Mouse (Mus musculus): ENCODE data around the gene Tbx2. TPM values are rescaled to one million over a fixed set of nuclear protein-coding genes. Genes with fewer than 3 reads are reported as not detected.

Gene Tbx2
- polyA plus RNA-seq, 1 experiment from 2014 or later, result 10.9 TPM

DNA sequence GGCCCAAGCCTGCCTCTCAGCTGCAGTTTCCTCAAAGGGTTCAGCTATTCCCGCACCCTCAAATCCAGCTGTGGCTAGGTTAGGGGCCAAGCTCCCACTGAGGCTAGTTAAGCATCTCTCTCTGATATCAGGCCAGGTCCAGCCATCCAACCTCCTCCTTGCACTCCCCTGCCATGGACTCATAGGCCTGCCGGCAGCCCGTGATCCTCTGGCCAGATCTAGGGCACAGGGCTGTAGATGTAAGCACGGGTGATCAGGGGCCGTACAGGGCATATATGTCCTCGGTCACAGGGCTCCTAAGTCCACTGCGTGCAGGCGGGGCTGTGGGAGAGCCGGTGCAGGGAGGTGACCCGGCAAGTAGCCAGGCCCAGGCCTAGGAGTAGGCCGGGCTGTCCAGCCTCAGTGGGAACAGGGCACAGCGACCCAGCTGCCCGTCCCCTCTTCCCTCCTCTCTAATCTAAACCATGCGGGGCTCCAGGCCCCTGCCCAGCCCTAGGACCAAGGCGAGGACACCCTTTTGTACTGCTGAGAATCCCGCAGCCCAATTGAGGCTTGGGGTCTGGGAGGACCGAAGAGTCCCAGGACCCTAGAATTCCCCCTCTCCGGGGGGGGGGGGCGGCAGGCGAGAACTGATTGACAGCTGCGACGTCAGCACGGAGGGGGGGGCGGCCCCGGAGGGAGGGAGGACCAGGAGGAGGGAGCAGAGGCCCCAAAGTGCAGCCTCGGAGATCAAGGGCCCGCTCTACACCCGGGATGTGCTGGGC lies 53.5 kb downstream of the Tbx2 start, which contains the start of gene Tbx4:
Tbx4 (plus strand) TSS at position 758 of the 764 bp plus-strand sequence.
- DNase-seq (ENCODE audit: low spot score), result peak; percentile 61
- Histone ChIP-seq H3K27me3 (replicated peaks; ENCODE audit: low read depth, poor library complexity, severe bottlenecking) (peaks cover 99% of the 10 kb centered on the region), H3K4me3 (peak within 1 kb of the TSS; percentile 46), H3K9me3 (no peaks in the 10 kb centered on the region), H3K36me3 (replicated peaks) (no peaks in the 10 kb centered on the region), H3K4me1 (peaks cover 39% of the 10 kb centered on the region), H3K27ac (replicated peaks) (peak within 1 kb of the TSS; percentile 45)
- 7% methylated on average over 28 of the region's 28 CpGs for WGBS

DNA sequence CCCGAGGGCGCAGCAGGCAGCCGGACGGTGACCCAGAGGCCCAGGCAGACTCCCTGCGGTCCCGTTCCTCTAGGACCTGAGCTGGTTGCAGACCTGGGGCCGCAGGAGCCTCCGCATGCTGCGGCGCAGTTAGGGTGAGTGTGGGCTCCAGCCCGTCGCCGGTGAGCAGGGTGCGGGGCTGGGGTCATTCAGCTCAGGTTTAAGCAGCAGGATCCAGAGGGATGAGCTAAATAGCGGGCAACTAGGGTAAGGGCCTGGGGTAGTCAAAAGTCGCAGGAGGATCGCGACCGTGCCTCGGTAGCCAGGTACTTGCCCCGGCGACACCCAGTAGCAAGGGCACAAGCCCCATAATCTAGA lies 54.1 kb downstream of the Tbx2 start:
- Histone ChIP-seq H3K4me3 (peak overlapping the region; percentile 46), H3K27ac (replicated peaks) (peak overlapping the region; percentile 45)
- WGBS, result 1% methylated on average over 22 of the region's 22 CpGs

DNA sequence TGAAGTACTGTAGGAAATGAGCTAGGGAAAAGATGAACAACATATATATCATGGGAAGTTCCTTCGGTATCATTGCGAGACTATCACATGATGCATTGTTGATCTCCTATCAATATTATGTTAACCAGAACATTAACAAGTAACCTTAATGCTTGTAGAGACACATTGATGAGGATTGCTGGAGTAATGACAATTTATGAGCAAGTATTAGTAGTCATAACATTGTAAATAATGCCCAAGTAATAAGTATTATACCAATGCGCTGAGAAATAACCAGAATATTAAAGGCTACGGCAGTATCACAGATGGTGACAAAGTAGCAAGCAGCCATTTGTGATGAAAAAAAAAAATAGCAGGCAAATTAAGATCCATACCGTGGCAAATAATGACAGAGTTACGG lies 54.9 kb downstream of the Tbx2 start:
- Histone ChIP-seq H3K4me1 (peaks cover 41% of the 10 kb centered on the region), H3K27ac (replicated peaks) (no peak overlapping the region), H3K36me3 (replicated peaks) (no peaks in the 10 kb centered on the region), H3K9me3 (no peaks in the 10 kb centered on the region), H3K4me3 (no peak overlapping the region), H3K27me3 (replicated peaks; ENCODE audit: low read depth, poor library complexity, severe bottlenecking) (peaks cover 99% of the 10 kb centered on the region)
- 20% methylated on average over 6 of the region's 6 CpGs for WGBS
- DNase-seq (ENCODE audit: low spot score), result no peak

More for the DNA sequence above, 54.1 kb downstream of the Tbx2 start:
- H3K9me3 ChIP-seq, result no peaks in the 10 kb centered on the region
- peak; percentile 60 for DNase-seq (ENCODE audit: low spot score)
- no peaks in the 10 kb centered on the region for H3K36me3 ChIP-seq (replicated peaks)
- H3K4me1 ChIP-seq, result peaks cover 39% of the 10 kb centered on the region
- H3K27me3 ChIP-seq (replicated peaks; ENCODE audit: low read depth, poor library complexity, severe bottlenecking), result peaks cover 99% of the 10 kb centered on the region

DNA sequence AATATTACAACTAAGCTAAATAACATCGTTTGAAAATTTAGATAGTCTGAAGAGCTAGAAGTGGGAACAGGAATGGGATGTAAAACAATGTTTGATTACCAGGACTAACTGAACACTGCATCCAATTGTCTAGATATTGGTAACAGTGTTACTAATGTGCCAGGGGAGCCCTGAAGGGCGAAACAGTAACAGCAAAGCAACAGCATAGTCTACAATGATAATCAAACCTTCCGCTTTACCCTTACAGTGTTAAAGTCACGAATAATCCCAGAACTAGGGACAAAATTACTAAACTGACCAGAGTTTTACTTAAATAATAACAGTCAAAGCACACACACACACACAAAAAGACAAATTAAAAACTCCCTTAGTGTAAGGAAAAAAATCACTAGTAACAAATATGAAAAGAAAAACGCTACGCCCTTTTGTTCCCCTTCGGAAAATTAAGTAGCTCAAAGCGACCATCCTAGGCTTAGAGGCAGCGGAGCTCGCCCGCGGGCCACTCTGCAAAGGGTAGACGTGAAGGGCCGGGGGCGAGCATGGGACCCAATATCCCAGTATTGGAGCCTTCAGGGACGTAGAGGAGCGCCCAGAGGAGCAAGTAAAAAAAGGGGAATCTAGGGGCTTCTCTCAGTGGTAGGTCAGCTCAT lies 55.6 kb downstream of the Tbx2 start:
- 2% methylated on average over 17 of the region's 17 CpGs for WGBS
- no peaks in the 10 kb centered on the region for H3K36me3 ChIP-seq (replicated peaks)
- peak overlapping the region; percentile 25 for H3K4me3 ChIP-seq

DNA sequence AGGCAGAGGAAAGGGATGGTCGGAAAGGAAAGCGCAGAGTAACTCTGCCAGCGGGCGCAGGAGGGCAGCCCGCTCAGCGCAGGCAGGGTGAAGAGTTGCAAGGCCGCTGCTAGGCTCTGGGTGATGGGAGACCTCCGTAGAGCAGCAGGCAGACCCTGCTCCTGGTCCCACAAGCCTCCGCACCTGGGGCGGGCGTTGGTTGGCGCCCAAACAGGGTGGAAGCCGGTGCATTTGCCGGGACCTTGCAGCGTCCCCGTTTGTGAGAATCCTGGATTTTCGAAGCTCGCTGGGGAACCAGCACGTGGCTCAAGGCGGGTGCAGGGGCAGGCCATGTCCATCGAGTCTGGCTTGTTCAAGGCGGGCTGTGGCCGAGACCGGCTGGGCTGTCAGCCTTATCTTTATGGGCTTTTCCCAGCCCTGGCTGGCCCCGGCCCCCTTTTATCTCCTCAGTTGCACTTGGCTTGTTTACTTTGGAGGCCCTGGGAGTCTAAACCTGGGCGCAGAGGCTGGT lies 56.2 kb downstream of the Tbx2 start:
- Histone ChIP-seq H3K4me1 (peaks cover 41% of the 10 kb centered on the region), H3K9me3 (no peaks in the 10 kb centered on the region), H3K36me3 (replicated peaks) (no peaks in the 10 kb centered on the region), H3K4me3 (peak overlapping the region; percentile 25), H3K27ac (replicated peaks) (peak overlapping the region; percentile 24; the same call in 1 of the 2 replicates), H3K27me3 (replicated peaks; ENCODE audit: low read depth, poor library complexity, severe bottlenecking) (peaks cover 100% of the 10 kb centered on the region)
- WGBS, result under 1% methylated on average over 26 of the region's 26 CpGs
- DNase-seq (ENCODE audit: low spot score), result peak; percentile 75

More for the DNA sequence above, 55.6 kb downstream of the Tbx2 start:
- Histone ChIP-seq H3K27ac (replicated peaks) (peak overlapping the region; percentile 24; the same call in 1 of the 2 replicates), H3K9me3 (no peaks in the 10 kb centered on the region), H3K4me1 (peaks cover 41% of the 10 kb centered on the region), H3K27me3 (replicated peaks; ENCODE audit: low read depth, poor library complexity, severe bottlenecking) (peaks cover 100% of the 10 kb centered on the region)
- DNase-seq (ENCODE audit: low spot score), result no peak

DNA sequence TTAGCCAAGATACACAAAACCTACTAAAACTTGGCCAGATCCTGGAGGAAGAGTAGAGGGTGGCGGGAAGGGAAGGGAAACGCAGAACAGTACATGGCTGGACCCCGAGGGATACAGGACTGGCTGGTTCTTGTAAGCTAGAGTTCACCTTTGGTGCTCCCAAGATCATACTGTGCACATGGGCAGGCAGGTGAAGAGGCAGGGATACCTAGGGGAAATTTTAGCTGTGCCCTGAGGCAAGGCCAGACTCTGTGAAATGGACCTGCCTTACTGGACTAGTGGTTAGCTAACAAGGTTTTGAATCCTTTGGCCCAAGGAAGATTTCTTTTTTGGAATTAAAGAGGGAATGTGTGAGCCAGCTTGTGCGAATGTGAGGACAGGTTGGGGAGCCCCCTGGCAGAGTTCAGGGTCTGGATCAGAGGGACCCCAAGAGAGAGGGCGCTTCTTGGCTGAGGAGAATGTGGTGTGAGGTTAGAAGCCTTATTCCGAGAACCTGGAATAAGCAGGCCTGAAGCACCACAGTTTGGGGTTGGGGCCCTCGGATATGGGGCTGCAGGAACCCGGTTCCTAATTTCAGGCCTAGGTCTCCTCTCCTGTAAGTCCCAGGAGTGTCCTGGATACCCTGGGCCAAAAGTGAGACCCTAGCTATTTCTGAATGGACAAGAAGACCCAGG lies 56.8 kb downstream of the Tbx2 start:
- H3K27me3 ChIP-seq (replicated peaks; ENCODE audit: low read depth, poor library complexity, severe bottlenecking), result peaks cover 100% of the 10 kb centered on the region
- H3K27ac ChIP-seq (replicated peaks), result no peak overlapping the region
- peak; percentile 44 for DNase-seq (ENCODE audit: low spot score)
- H3K9me3 ChIP-seq, result no peaks in the 10 kb centered on the region
- peaks cover 45% of the 10 kb centered on the region for H3K4me1 ChIP-seq
- no peaks in the 10 kb centered on the region for H3K36me3 ChIP-seq (replicated peaks)
- WGBS, result 7% methylated on average over 8 of the region's 8 CpGs
- no peak overlapping the region for H3K4me3 ChIP-seq

DNA sequence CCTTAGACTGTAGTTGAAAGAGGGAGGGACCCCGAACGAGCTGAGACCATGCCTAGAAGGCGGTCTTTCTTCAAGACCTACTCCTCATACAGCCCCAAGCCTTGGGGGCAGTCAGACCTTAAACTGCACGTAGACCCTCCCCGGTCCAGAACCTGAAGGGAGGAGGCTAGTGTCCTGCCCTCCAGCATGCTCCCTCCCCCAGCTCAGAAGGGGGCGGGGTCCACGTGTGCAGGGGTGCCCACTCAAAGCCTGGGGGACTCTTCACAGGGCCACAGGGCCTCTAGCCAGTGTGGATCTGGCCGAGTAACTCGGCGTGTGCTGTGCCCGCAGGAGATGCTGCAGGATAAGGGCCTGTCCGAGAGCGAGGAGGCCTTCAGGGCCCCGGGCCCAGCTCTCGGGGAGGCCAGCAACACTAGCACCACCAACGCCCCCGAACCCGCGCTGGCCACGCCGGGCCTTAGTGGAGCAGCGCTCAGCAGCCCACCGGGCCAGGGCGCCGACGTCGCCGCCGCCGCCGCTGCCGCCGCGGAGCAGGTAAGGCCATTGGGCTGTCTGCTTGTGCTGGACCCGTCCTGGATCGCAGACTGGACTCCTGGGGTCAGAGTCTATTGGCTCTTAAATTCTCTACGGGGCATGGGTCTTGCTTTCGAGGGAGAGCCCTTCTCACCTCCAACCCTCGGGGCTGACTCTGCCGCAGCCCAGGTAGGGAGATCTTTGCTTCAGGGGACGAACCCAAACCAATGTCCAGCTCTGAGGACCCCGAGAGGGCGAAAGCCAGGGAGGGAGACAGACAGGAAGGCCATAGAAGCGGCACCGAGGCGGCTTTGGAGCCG lies 57.6 kb downstream of the Tbx2 start:
- Histone ChIP-seq H3K27me3 (replicated peaks; ENCODE audit: low read depth, poor library complexity, severe bottlenecking) (peaks cover 100% of the 10 kb centered on the region), H3K9me3 (no peaks in the 10 kb centered on the region), H3K4me1 (peaks cover 53% of the 10 kb centered on the region), H3K4me3 (peak overlapping the region; percentile 33), H3K36me3 (replicated peaks) (no peaks in the 10 kb centered on the region), H3K27ac (replicated peaks) (0 out of 2 replicates have a peak overlapping the region, but pooled peaks have one; percentile 4)
- WGBS, result 1% methylated on average over 47 of the region's 47 CpGs
- DNase-seq (ENCODE audit: low spot score), result peak; percentile 63

DNA sequence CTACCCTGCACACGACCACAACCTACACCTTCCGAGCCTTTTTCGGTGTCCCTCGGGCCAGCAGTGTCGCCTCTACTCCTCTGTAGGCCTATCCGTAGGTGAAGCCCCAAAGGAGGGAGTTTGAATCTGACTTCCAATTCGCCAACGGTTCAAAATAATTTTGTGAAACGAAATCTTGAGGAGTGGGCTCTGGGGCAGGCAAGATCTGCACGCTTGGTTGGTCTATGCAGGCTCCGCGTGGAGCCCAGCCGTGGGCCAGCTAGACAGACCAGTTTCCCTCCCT lies 58.2 kb downstream of the Tbx2 start:
- no peaks in the 10 kb centered on the region for H3K36me3 ChIP-seq (replicated peaks)
- H3K4me1 ChIP-seq, result peaks cover 57% of the 10 kb centered on the region
- 0 out of 2 replicates have a peak overlapping the region, but pooled peaks have one; percentile 4 for H3K27ac ChIP-seq (replicated peaks)
- peak overlapping the region; percentile 33 for H3K4me3 ChIP-seq
- DNase-seq (ENCODE audit: low spot score), result no peak
- H3K27me3 ChIP-seq (replicated peaks; ENCODE audit: low read depth, poor library complexity, severe bottlenecking), result peaks cover 100% of the 10 kb centered on the region
- WGBS, result 1% methylated on average over 13 of the region's 13 CpGs
- H3K9me3 ChIP-seq, result no peaks in the 10 kb centered on the region

DNA sequence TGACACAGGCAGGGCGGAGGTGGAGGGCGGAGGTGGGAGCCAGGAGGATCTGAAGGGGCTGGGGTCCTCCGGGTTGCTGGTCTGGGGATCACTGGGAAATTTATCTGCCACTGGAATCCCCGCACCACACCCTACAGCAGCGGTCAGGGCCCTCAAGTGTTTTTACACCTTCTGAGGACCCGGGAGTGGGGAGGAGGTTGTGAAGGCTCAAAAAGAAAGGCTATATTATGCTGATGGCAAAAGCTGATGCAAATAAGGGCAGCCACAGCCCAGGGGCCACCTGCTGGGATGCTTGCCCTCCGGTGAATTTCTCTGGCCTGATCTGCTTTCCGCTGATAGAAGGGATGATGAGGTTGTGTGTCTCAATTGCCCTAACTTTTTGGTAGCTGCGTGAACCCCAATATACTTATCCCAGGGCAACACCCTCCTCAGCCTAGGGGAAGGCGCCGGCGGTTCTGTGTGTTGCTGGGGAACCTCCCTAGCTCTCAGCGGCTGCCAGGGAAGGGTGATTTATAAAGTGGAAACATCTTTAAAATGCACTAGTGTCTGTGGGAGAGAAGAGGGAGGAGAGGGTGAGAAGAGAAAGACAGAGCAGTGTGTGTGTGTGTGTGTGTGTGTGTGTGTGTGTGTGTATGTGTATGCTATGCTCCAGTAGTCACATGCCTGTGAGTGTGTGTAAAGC lies 58.8 kb downstream of the Tbx2 start:
- Histone ChIP-seq H3K4me1 (peaks cover 57% of the 10 kb centered on the region), H3K36me3 (replicated peaks) (no peaks in the 10 kb centered on the region), H3K27me3 (replicated peaks; ENCODE audit: low read depth, poor library complexity, severe bottlenecking) (peaks cover 100% of the 10 kb centered on the region), H3K27ac (replicated peaks) (no peak overlapping the region), H3K9me3 (no peaks in the 10 kb centered on the region), H3K4me3 (no peak overlapping the region)
- DNase-seq (ENCODE audit: low spot score), result peak; percentile 50
- WGBS, result under 1% methylated on average over 13 of the region's 13 CpGs

Measured in embryonic facial prominence, embryonic 10.5 days (tissue).